Mouse (Mus musculus) spleen, postnatal 14 days (tissue): ENCODE data around the gene Pygm.
A peak's percentile ranks its signal among the peaks of the same experiment; 100 is the strongest.

ENCODE experiments used
- DNase-seq, 2 experiments: peaks; one replicate each; pipeline ENCODE4 v3.0.0; 2021 to 2022; ENCODE audit warnings: low spot score in 2 of 2

Pygm gene

GRCm38 (mm10) chr19:6408749-6409148 is 24.6 kb downstream of the Pygm start:
- DNase-seq = no peak

- DNase-seq = no peak
Measured at GRCm38 (mm10) chr19:6409176-6409575, 25.0 kb downstream of the Pygm start.

GRCm38 (mm10) chr19:6409936-6410335 is 25.7 kb downstream of the Pygm start:
- no peak for DNase-seq

GRCm38 (mm10) chr19:6412798-6413197 is 28.6 kb downstream of the Pygm start:
- DNase-seq = no peak

GRCm38 (mm10) chr19:6415454-6415853 is 31.3 kb downstream of the Pygm start:
- DNase-seq = no peak

- no peak for DNase-seq
Measured at GRCm38 (mm10) chr19:6416124-6416770, 32.0 kb downstream of the Pygm start.

- DNase-seq = no peak
Measured at GRCm38 (mm10) chr19:6416894-6417761, 32.9 kb downstream of the Pygm start.

- peak; percentile 60 to 77 for DNase-seq
Measured at GRCm38 (mm10) chr19:6418233-6418879, 34.2 kb downstream of the Pygm start, which contains the start of gene Nrxn2. Gene Nrxn2 (plus strand): TSS chr19:6418731.

- DNase-seq = no peak
Measured at GRCm38 (mm10) chr19:6418984-6419692, 34.9 kb downstream of the Pygm start.

- DNase-seq = no peak
Measured at GRCm38 (mm10) chr19:6419805-6420310, 35.7 kb downstream of the Pygm start.

GRCm38 (mm10) chr19:6420481-6421210 is 36.4 kb downstream of the Pygm start:
- no peak for DNase-seq

GRCm38 (mm10) chr19:6421211-6421590 is 37.0 kb downstream of the Pygm start:
- no peak for DNase-seq

- no peak for DNase-seq
Measured at GRCm38 (mm10) chr19:6422014-6422413, 37.8 kb downstream of the Pygm start.

GRCm38 (mm10) chr19:6423241-6423640 is 39.0 kb downstream of the Pygm start:
- DNase-seq = no peak

- DNase-seq = no peak
Measured at GRCm38 (mm10) chr19:6424137-6424881, 40.1 kb downstream of the Pygm start.

GRCm38 (mm10) chr19:6425595-6425994 is 41.4 kb downstream of the Pygm start:
- no peak for DNase-seq

- DNase-seq = peak in 1 of 2 experiments; percentile 43
Measured at GRCm38 (mm10) chr19:6426703-6427500, 42.7 kb downstream of the Pygm start.

GRCm38 (mm10) chr19:6427653-6428434 is 43.6 kb downstream of the Pygm start:
- no peak for DNase-seq
